Mouse (Mus musculus) stomach, postnatal 0 days (tissue): ENCODE data around the gene Ldah.

Source experiments
- CTCF ChIP-seq: IDR thresholded peaks from 2 replicates; pipeline ENCODE4 v1.5.1; 2016; ENCODE audit warnings: antibody characterized with exemption, low read depth, mild to moderate bottlenecking, moderate library complexity
- EP300 ChIP-seq: optimal IDR thresholded peaks from 2 replicates; pipeline ENCODE3; 2016; ENCODE audit warnings: antibody characterized with exemption

DNA sequence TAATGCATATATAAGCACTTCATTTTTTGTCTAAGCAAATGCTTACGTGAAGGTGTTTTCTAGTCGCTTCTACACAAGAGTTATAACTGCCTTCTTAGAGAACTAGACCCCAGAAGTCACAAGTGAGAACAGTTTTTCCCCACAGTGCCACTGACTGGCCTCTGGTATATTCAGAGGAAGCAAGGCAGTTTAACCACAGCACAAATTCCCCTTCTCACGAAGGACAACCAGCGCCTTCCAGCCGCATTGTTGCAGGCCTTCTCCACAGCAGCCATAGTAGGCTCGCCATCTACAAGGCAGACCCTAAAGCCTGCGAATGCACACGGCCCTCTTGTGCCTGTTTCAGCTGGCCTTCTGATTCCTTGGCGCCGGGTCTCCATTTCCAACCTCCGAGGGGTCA, 61.7 kb downstream of the Ldah start:
- TF ChIP-seq CTCF (no peak), EP300 (no peak)
